Mouse (Mus musculus) lung, postnatal 0 days (tissue): Measurements from ENCODE around the gene Ubqln1.

Experiments
- CTCF ChIP-seq: IDR thresholded peaks from 2 replicates; pipeline ENCODE4 v1.5.1; 2016; ENCODE audit warnings: antibody characterized with exemption, mild to moderate bottlenecking
- EP300 ChIP-seq: IDR thresholded peaks from 2 replicates; pipeline ENCODE4 v1.6.1; 2016; ENCODE audit warnings: antibody characterized with exemption, mild to moderate bottlenecking, control low read depth

GRCm38 (mm10) chr13:58201343-58201742, 14.1 kb downstream of the Ubqln1 start:
- TF ChIP-seq CTCF (no peak), EP300 (no peak)
